Mouse (Mus musculus) gastrocnemius, adult 18-20 months (tissue): Measurements from ENCODE around the gene Snrpg. TPM values are rescaled to one million over a fixed set of nuclear protein-coding genes. Genes with fewer than 3 reads are reported as not detected.
"Not testable (repeated sequence)": the region's sequence is repeated elsewhere in the genome, so short reads cannot be mapped to it uniquely, and the experiment has no call there.

ENCODE experiments used
- DNase-seq: peaks from one replicate; pipeline ENCODE4 v3.0.0; 2021; ENCODE audit warnings: low spot score
- long read RNA-seq, 2 experiments: library from polyadenylated mRNA; stranded (forward); transcript quantifications; one replicate each; pipeline ENCODE4 v2.0.0; 2021
- total RNA-seq, 2 experiments: library from RNA; stranded (reverse); gene quantifications; 2 replicates each; pipeline ENCODE4 v1.2.3; 2021

The Snrpg gene
- 10 to 100 TPM; 27.9 to 31.6 TPM for total RNA-seq
- long read RNA-seq, experiment 1, transcript Snrpg-201 (4 exons, 1,055 nt) = major isoform, 28 of 28 reads
- long read RNA-seq, experiment 1, partial matches to known transcripts = 0 of 28 reads
- long read RNA-seq, experiment 1, other reads (novel, unspliced or antisense) = 0 of 28 reads
- long read RNA-seq, experiment 2, transcript Snrpg-201 (4 exons, 1,055 nt) = major isoform, 23 of 25 reads
- long read RNA-seq, experiment 2, partial matches to known transcripts = 0 of 25 reads
- long read RNA-seq, experiment 2, other reads (novel, unspliced or antisense) = 2 of 25 reads

- no peak for DNase-seq
These were observed at the start of gene Snrpg for GRCm38 (mm10) chr6:86370764-86371339. Gene Snrpg, plus strand, starts transcription at chr6:86371304.

GRCm38 (mm10) chr6:86322031-86322563 lies 49.0 kb upstream of the Snrpg start:
- no peak for DNase-seq

DNA sequence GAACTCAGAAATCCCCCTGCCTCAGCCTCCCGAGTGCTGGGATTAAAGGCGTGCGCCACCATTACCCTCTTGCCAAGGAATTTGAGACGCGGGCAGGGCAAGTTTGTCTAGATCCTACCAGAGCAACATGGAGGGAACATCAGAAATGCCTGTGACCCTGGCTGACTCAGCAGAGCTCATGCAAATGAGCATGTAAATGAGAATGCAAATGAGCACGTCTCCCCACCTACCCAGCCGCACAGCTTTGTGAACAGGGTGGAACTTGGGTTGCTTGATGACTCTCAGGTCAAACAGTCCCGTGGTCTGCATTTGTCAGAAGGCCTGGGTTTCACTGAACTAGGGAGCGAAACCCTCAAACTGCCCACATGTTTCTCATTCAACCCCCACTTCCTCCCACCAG lies 48.1 kb upstream of the Snrpg start:
- no peak for DNase-seq

DNA sequence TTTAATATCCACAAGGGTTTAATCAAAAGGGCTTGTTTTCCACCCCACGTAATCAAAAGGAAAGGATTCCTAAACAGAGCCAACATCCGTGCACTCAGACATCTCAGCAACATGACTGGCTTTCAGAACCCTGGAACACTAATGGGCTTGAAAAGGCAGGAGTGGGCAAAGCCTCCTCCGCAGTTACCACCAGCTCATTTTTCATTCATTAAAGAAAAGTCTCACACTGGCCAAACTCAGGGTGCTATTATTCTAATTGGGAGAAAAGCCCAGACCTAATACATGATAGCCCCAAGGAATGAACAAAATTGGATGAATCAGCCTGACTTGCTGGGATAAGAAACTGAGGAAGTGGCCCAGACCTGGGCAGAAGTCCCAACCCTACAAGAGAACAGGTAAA lies 46.7 kb upstream of the Snrpg start:
- no peak for DNase-seq

DNA sequence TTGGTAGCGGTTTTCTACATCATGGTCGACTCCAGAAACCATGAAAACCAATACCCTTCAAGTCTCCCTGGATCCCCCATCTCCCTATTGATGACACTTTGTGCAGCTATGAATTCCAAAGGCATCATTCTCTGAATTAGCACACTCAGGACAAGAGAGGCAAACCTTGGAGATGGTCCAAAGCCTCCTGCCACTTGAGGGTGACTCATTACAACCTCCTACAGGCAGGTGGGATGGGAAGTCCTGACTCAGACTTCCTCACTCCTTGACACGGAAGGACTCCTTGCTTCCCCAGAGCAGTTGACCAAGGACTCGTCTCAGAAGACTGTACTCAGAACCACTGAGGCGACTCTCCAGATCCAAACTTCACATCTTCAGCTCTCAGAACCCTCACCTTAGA lies 45.5 kb upstream of the Snrpg start:
- no peak for DNase-seq

DNA sequence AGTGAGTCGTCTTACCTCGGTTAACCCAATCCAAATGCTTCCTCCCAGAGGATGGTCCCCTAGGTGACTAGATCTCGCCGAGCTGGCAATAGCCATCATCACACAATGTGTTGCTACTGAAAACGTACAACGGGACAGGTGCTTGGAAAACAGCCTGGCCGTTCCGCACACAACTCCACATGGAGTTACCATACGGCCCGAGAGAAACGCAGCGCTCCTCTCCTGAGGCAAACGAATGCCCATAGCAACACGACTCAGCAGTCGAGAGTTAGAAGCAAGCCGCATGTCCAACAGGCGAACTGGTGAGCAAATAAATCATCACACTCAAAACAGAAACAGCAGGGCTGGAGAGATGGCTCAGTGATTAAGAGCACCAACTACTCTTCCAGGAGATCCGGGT lies 44.2 kb upstream of the Snrpg start:
- no peak for DNase-seq

DNA sequence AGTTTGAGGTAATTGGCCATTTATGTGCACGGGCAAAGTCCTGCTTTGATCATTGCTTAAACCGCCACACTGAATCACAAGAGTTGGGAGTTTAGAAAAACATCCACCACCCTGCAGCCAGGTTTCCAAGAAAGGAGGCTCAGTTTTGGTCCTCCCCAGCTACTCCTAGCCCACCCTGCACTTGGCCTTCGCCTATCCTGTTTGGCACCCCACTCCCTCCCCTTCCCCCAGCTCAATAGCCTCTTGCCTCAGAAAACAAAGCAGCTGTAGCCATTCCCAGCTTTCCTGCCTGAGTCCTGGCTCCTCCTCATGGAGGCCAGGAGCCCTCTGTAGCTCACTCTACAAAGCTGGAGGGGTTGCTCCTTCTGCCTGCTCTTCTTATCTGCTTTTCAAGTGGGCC lies 42.7 kb upstream of the Snrpg start:
- DNase-seq = no peak

DNA sequence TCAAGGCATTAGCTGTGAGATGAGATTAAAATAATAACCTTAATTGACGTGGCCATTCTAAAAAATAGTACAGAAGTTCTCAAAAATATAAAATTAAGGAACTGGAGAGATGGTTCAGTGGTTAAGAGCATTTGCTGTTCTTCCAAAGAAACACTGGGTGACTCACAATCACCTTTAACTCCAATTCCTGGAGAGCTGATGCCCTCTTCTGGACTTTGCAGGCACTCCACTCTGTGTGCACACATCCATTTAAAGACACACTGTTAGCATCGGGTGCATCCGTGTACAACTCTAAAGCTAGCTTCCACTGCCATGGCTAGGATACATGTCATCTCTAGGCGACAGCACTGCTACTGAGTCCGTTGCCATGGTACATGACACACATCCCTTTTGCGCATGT lies 41.2 kb upstream of the Snrpg start:
- DNase-seq = no peak

DNA sequence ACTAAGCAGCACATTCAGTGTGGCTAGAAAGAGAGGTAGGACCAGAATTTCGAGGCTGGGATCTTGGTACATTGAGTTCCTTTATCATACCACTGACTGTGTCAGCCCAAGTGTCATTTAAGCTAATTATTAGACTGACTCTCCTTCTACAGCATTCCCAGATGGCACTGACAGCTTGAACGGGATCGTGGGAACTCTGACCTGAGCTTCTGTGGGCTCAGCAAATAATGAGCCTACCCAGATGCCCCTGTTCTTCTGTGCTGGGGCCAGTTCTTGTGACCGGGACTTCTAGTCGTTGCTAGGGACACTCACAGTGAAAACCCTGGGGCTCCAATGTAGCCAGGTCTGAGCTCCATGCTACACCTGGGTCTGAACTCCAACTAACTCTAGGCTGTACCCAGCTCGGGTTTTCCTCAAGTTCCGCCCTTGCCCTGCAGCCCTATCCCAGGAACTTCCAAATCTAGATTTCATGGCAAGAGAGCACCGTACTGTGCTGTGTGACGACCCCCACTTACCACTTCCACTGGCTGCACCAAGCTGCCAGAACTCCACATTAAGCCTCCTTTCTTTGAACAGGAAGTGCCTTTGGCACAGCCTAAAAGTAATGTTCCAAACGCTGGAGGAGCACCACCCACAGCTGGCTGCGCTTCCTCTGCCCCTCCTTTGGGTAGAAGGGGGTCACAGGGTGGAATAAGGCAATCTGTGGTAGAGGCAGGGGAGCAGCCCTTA lies 35.8 kb upstream of the Snrpg start:
- no peak for DNase-seq

- no peak for DNase-seq
These were observed 35.2 kb upstream of the Snrpg start for GRCm38 (mm10) chr6:86335860-86336259.

GRCm38 (mm10) chr6:86336340-86336739 lies 34.8 kb upstream of the Snrpg start:
- not testable (repeated sequence) for DNase-seq

GRCm38 (mm10) chr6:86343656-86344055 lies 27.4 kb upstream of the Snrpg start:
- no peak for DNase-seq

DNA sequence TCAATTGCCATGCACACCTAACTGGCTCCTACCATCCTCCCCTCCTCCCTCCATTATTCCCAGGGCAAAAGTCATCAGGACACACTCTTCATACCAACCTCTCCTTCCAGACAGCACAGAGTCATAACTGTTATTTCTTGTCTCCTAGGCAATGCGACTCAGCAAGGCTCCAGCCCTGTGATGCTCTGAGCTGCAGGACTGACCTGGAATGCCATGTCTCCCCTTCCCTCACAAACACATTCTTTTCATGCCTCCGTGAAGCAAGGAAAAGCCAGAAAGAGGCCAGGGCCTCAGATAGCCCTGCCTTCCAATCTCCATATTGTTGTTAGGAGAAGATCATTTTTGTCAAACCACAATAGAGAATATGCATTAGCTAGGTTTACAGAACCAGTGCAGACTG lies 25.0 kb upstream of the Snrpg start:
- DNase-seq = no peak

DNA sequence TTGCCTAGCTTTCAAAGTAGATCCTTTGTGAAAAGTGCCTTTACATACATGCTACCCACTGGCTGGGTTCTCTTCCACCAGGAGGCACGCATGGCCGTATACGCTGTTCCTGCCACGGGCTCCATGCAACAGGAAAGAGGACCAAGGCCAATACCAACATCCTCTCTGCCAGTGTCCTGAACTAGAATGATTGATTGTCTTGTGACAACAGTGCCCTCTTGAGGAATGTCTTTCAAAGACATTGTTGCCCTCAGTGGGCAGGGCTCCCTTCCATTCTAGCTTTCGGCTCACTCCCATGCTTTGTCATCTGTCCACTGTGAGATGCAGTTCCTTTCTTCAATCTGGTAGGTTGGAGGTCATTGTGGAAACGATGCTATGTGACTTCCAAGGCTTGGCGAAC lies 21.8 kb upstream of the Snrpg start:
- DNase-seq = no peak

GRCm38 (mm10) chr6:86354948-86355347 lies 16.2 kb upstream of the Snrpg start:
- no peak for DNase-seq

DNA sequence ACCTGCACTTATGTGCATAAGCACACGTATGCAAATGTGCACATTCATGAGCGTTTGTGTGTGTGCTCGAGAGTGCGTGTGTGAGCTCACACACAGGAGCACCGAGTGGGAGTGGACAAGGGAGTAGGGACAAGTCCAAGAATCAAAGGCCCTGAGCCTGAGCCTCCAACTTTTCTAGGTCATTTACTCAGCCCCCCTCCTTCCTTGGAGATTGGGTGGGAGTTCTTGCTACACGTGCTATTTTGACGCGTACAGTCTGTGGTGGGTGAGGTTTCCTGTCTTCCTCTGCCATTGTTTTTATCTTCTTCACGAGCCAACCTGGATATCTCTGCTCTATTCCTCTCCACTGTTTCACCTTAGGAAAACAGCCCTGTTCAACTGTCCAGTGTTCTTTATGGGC lies 14.1 kb upstream of the Snrpg start:
- DNase-seq = no peak

DNA sequence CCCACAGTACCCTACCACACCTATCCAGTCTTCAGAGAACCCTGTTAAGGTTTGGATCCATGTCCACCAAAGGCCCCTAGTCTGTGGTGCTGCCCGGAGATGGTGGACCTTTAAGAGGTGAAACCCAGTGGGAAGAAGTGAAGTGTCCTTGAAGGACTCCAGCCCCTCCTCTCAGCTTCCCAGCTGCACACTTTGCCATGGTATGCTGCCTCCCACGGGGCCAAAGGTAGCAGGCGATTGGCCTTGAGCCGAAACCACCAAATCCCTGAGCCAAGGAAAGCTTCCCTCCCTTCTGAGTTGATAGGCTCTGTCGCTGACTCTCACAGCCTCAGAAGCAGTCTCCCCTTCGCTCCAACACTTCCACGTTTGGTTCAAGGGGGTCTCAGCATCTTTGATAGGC lies 10.4 kb upstream of the Snrpg start:
- no peak for DNase-seq

DNA sequence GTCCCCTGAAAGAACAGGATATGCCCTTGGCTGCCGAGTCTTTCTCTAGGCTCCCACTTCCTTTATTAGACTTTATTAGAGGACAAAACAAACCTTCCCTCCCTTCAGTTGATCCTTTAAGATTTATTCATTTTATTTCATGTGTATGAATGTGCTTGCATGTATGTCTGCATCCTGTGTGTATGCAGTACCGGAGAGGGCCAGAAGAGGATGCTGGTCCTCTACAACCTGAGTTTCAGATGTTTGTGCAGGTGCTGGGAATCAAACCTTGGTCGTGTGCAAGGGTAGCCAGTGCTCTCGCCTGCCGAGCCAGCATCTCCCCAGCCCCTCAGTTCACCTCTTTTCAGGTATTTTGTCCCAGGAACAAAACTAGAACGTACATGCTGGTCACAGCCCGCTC lies 9.7 kb upstream of the Snrpg start:
- no peak for DNase-seq

DNA sequence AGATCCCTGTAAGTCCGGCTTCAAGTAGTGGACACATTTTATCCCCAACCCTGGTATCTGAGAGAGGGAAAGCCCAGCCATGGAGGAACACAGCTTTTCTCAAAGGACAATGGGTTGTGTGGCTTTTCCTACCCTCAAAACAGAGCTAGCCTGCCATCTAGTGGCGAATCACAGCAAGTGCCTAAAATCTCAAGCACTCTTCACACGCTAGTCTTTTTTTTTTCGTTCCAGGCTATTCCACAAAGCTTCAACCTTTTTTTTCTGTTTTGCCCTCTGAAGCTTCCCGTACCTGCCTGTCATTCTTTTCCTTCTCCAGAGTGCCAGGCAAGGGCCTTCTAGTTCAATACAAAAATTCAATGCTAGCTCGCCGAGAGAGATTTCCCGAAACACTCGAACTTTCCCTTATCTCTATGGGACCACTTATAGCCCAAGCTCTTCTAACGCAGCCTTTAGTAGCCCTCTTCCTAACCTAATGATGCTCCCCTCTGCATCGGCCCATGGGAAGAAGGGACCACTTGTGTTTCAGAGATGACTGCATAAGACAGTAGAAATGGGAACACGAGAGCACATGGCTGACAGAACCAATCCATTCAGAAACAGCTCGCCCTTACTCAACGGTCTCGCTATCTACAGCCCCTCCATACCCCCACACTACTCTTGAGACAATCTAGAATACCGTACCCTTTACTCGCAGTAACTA lies 6.5 kb upstream of the Snrpg start:
- peak; percentile 77 for DNase-seq

DNA sequence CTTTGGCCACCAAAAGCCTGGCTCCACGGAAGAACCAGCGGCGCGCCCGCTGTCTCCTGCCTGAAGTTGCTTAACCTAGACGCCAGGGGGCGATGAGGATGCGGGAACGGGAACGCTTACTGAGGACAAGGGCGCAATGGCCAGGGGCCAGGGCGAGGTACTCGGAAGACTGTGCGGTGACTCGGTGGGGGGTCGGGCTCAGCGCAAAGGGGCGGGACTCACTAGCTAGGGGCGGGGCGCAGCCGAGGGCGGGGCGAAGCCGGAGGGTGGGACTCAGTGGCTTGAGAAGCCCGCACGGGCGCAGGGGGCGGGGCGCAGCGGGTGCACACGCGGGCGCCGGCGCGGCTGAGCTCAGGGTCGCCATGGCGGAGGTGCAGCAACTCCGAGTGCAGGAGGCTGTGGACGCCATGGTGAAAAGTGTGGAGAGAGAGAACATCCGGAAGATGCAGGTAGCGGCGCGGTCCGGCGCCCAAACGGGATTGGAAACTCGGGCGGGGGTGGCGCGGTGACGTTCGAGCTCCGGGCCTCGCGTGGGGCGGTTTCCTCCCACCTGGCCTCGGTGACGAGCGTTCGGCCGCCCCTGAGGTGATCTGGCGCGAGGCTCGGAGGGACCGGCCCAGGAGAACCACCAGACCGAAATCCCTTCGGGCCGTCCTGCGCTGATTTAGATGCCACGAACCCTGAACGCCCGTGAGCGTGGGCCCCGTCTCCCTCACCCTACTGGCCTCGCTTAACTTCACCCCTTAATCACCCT lies 5.6 kb upstream of the Snrpg start, which contains the start of gene Fam136a:
Gene Fam136a (plus strand): TSS at position 276 of the 754 bp plus-strand sequence.
- peak; percentile 97 for DNase-seq
